Mouse (Mus musculus): ENCODE measurements at regions not wholly inside any gene's neighbourhood (a gene's known extent, or its start where the extent isn't known, plus 50 kb on each side); places are given as distances from the start of the nearest gene placed in this dataset.

- no peak for TF ChIP-seq CTCF (IDR thresholded peaks at IDR 0.05; ENCODE audit: low read depth, low read length)
- TF ChIP-seq GATA1 (IDR thresholded peaks at IDR 0.05; ENCODE audit: borderline replicate concordance, low read length), result no peak
- no peak for TF ChIP-seq POLR2AphosphoS5 (IDR thresholded peaks at IDR 0.05; ENCODE audit: insufficient replicate concordance, low read depth, low read length)
- TF ChIP-seq GATA2 (IDR thresholded peaks at IDR 0.05; ENCODE audit: borderline replicate concordance, low read depth, low read length), result no peak
These were observed 236.3 kb downstream of the Stim2 start for GRCm38 (mm10) chr5:54234580-54234979.

Data from G1E (cell line).